Comparison of ENCODE assay signal across 21 mouse cellular contexts in the genomic region with DNA sequence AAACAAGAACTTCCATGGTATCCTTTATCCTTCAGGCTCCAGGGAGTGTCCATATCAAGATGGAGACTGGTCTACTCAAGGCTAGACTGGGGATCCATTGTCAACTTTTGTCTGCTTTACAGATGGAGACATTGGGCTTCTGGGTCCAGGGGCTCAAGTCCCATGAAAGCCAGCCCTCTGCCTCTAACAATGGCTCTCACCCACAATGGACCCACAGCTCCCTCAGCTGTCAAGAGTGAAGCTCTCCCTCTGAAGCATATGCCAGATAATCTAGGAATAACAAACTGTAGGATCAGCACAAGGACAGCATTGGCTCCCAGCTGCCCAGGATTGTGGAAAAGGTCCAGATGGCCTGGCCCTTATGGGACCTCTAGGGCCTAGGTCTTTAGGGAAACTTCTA.
A peak's percentile ranks its signal among the peaks of the same experiment; 100 is the strongest.
DNase-seq lines count a peak whose midpoint lies in the region; ATAC-seq and TF ChIP-seq lines count a peak whose summit lies in the region.
"Had no signal": no experiment of that assay in that cellular context is flagged by ENCODE, and none has a peak within 500 bp of the region (broad histone marks: within the 10 kb centered on the region; RNA-seq: fewer than 3 reads in every experiment).

No protein-coding gene starts in this region.

- no peaks in the 10 kb centered on the region for H3K9me3 ChIP-seq in midbrain, postnatal 0 days (ENCODE audit: low read length)
- H3K9me3 ChIP-seq in midbrain, embryonic 16.5 days (replicated peaks; ENCODE audit: control insufficient read depth, low read length, poor library complexity, severe bottlenecking) = no peaks in the 10 kb centered on the region
- H3K9me3 ChIP-seq: embryonic facial prominence, embryonic 13.5 days; embryonic facial prominence, embryonic 15.5 days; forebrain, embryonic 10.5 days; forebrain, embryonic 12.5 days had no signal

- H3K27me3 ChIP-seq in midbrain, postnatal 0 days (ENCODE audit: insufficient read depth, low read length) = no peaks in the 10 kb centered on the region
- no peaks in the 10 kb centered on the region for H3K27me3 ChIP-seq in midbrain, embryonic 16.5 days (ENCODE audit: control insufficient read depth, insufficient read depth, low read depth, low read length)
- H3K27me3 ChIP-seq: embryonic facial prominence, embryonic 13.5 days; embryonic facial prominence, embryonic 15.5 days; forebrain, embryonic 12.5 days had no signal

- no peak overlapping the region for H3K4me2 ChIP-seq in midbrain, postnatal 0 days (ENCODE audit: low read depth, low read length, poor library complexity, severe bottlenecking)
- no peak overlapping the region for H3K4me2 ChIP-seq in midbrain, embryonic 16.5 days (ENCODE audit: low read length)
- H3K4me2 ChIP-seq: embryonic facial prominence, embryonic 13.5 days; embryonic facial prominence, embryonic 15.5 days; forebrain, embryonic 12.5 days had no signal

- H3K9ac ChIP-seq in midbrain, postnatal 0 days (replicated peaks; ENCODE audit: low read length, poor library complexity, severe bottlenecking) = no peak overlapping the region
- H3K9ac ChIP-seq in midbrain, embryonic 16.5 days (ENCODE audit: low read depth, low read length) = no peak overlapping the region
- H3K9ac ChIP-seq: embryonic facial prominence, embryonic 13.5 days; embryonic facial prominence, embryonic 15.5 days; forebrain, embryonic 12.5 days had no signal

- H3K27ac ChIP-seq in layer of hippocampus, adult 2 months = no peak overlapping the region
- H3K27ac ChIP-seq in midbrain, postnatal 0 days (ENCODE audit: low read depth, low read length) = no peak overlapping the region
- H3K27ac ChIP-seq in midbrain, embryonic 16.5 days (ENCODE audit: low read length) = no peak overlapping the region
- H3K27ac ChIP-seq: embryonic facial prominence, embryonic 13.5 days; embryonic facial prominence, embryonic 15.5 days; forebrain, embryonic 10.5 days; forebrain, embryonic 12.5 days had no signal

- H3K4me3 ChIP-seq in layer of hippocampus, adult 2 months = no peak overlapping the region
- H3K4me3 ChIP-seq in midbrain, postnatal 0 days (ENCODE audit: low read depth, low read length) = no peak overlapping the region
- H3K4me3 ChIP-seq in midbrain, embryonic 16.5 days (ENCODE audit: low read depth, low read length) = no peak overlapping the region
- H3K4me3 ChIP-seq: embryonic facial prominence, embryonic 13.5 days; embryonic facial prominence, embryonic 15.5 days; erythroblast, embryonic 14.5 days; forebrain, embryonic 10.5 days; forebrain, embryonic 12.5 days had no signal

- DNase-seq in layer of hippocampus, adult 2 months (ENCODE audit: low spot score in 2 of 2) = no peak
- no peak for DNase-seq in layer of hippocampus, adult 18-20 months (ENCODE audit: low spot score in 2 of 2)
- DNase-seq in midbrain, postnatal 0 days (ENCODE audit: low spot score) = no peak
- DNase-seq: adrenal gland, adult 2 months; adrenal gland, postnatal 10 days; adrenal gland, postnatal 25 days; cerebellum, adult 11 months; cerebellum, adult 18-20 months; cerebellum, adult 8-10 months; cerebellum, adult 9-11 months; cerebellum, postnatal 14 days; cerebellum, postnatal 36 days; embryo, embryonic 11 days had no signal

- peak; percentile 34 for TF ChIP-seq CTCF in layer of hippocampus, adult 2 months (conservative IDR thresholded peaks at IDR 0.05)
- 0 out of 2 replicates have a peak, but pooled peaks have one; percentile 7 for TF ChIP-seq CTCF in midbrain, postnatal 0 days (IDR thresholded peaks at IDR 0.05)

- 0 out of 2 replicates have a peak, but pooled peaks cover 5% of the 10 kb centered on the region for H3K4me1 ChIP-seq in midbrain, postnatal 0 days (ENCODE audit: insufficient read depth, low read length)
- peaks cover 3% of the 10 kb centered on the region; the same call in 1 of the 2 replicates for H3K4me1 ChIP-seq in midbrain, embryonic 16.5 days (ENCODE audit: control insufficient read depth, insufficient read depth, low read length)
- H3K4me1 ChIP-seq: embryonic facial prominence, embryonic 13.5 days; embryonic facial prominence, embryonic 15.5 days had no signal

- H3K36me3 ChIP-seq in midbrain, postnatal 0 days (ENCODE audit: insufficient read depth, low read length) = no peaks in the 10 kb centered on the region
- H3K36me3 ChIP-seq in midbrain, embryonic 16.5 days (ENCODE audit: control insufficient read depth, insufficient read depth, low read length) = no peaks in the 10 kb centered on the region
- H3K36me3 ChIP-seq: embryonic facial prominence, embryonic 13.5 days; embryonic facial prominence, embryonic 15.5 days; forebrain, embryonic 10.5 days; forebrain, embryonic 12.5 days had no signal

- ATAC-seq in midbrain, postnatal 0 days (ENCODE audit: low FRiP score) = no peak
- no peak for ATAC-seq in midbrain, embryonic 16.5 days
- ATAC-seq: forebrain, embryonic 14.5 days; forebrain, embryonic 16.5 days had no signal
